In genomic region chr7:27168371-27168770, GRCm38 (mm10) we compare ENCODE assay signal across 1 mouse cellular context.
TF ChIP-seq lines count a peak whose summit lies in the region.

No protein-coding gene starts in this region.

TF ChIP-seq in MEL, 35 proteins besides CTCF, POLR2A, EP300 and RAD21 (continued from another document):
- TF ChIP-seq MYB (IDR thresholded peaks at IDR 0.05; ENCODE audit: low read depth, low read length) (no peak), BHLHE40 (IDR thresholded peaks at IDR 0.05; ENCODE audit: borderline replicate concordance, low read depth, low read length) (no peak), GATA1 (IDR thresholded peaks at IDR 0.05; ENCODE audit: low read depth, low read length) (no peak), TBP (IDR thresholded peaks at IDR 0.05; ENCODE audit: low read depth, low read length) (no peak), TCF12 (IDR thresholded peaks at IDR 0.05; ENCODE audit: low read depth, low read length) (no peak), ETS1 (IDR thresholded peaks at IDR 0.05; ENCODE audit: low read depth, low read length) (no peak), SMC3 (IDR thresholded peaks at IDR 0.05; ENCODE audit: low read depth, low read length) (no peak)
